Mouse (Mus musculus) CH12F3 (cell line): ENCODE measurements around the gene Cacna1d.

Source experiments
- in situ Hi-C: fragments of 300-500 bp; cut with MboI; formaldehyde crosslinking; loops from 2 replicates; pipeline ENCODE4 v1.14.3; 2020; ENCODE audit warnings: low sequenced_read_pairs

Gene Cacna1d

DNA sequence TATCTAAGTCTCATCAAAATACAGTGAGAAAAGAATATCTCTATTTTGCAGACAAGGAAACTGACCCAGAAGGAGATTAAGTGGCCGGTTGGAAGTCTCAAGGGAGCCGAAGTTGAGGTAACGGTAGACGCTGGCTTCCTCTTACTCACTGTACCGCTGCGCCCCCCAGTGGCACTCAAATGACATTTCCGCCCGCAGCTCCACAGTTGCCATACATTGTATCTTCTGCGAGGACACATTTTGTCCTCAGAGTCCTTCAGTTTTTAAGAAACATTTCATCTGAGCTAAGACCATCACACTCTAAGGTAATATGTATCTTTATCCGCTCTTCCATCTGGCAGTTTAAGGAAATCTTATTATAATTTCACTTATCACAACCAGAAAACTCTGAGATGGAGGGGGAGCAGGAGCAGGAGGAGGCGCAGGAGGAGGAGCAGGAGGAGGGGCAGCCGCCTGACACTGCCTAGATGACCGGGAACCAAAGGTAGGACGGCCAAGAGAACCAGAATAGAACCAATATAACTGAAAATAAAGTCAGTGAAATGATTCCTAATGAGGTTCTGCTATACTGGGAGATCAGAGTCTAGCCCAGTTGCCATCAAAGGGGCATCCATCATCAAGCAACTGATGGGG, 31.2 kb downstream of the Cacna1d start:
- in situ Hi-C loops, result loop anchor here (5.0 kb wide), 1 partner anchor 328 kb away; no protein-coding TSS in a partner anchor

GRCm38 (mm10) chr14:30458820-30459219, 32.4 kb downstream of the Cacna1d start:
- in situ Hi-C loops, result loop anchor here (5.0 kb wide), 1 partner anchor 327 kb away; no protein-coding TSS in a partner anchor

DNA sequence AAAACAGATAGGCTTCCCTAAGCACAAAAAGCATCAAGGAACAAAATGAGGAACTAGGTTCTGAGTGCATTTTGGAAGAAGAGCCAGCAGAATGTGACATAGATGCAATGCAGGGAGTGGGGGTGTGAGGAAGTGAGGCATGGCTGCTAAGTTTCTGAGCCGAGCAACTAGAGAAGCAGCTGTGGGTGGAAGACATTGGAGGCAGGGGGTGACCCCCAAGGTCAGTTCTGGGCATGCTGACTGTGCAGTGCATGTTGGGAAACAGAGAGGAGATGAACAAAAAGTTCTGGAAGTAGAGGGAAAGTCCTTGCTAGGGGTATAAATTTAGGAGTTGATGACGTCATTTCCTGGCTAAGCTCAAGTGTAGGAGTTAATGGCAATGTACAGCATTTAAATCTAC, 33.4 kb downstream of the Cacna1d start:
- in situ Hi-C loops, result loop anchor here (5.0 kb wide), 1 partner anchor 326 kb away; no protein-coding TSS in a partner anchor

DNA sequence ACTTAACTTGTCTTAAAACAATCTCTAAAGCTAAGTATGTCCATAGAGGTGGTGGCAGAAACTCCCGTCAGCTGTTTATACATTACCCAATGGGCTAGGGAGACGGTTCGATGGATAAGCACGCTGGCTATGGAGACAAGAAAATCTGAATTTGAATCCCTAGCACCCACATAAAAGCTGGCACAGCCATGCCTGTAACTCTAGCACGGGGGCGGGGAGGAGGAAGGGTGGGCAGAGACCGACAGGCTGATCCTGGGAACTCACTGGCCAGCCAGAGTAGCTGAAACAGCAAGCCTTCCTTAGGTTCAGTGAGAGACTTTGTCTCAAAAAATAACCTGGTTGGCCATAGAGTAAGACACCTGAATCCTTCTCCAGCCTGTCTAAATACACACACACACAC, 33.8 kb downstream of the Cacna1d start:
- in situ Hi-C loops, result loop anchor here (5.0 kb wide), 1 partner anchor 325 kb away; no protein-coding TSS in a partner anchor

- in situ Hi-C loops, result loop anchor here (5.0 kb wide), 1 partner anchor 324 kb away; no protein-coding TSS in a partner anchor
These were observed 35.3 kb downstream of the Cacna1d start for GRCm38 (mm10) chr14:30455801-30456595.

GRCm38 (mm10) chr14:30439915-30440314, 51.3 kb downstream of the Cacna1d start:
- in situ Hi-C loops, result no loop called here

GRCm38 (mm10) chr14:30435316-30435715, 55.9 kb downstream of the Cacna1d start:
- in situ Hi-C loops, result no loop called here

DNA sequence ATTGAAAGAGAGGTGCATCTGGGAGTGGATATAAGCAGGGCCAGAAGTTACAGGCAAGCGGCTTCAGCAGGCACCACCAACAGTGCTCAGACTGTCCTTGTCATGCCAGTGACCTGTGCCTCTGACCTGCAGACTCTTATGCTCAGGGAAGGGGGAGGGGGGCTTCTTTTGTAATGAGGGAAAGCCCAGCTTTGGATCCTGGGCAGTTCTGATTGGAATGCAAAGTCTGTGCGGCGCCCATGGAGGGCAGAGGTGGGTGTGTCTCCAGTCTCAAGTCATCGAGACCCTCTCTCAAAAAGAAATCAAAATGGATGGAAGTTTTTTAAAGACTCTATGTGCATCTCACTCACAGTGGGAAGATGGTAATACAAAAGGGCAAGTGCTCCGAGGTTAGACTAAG, 60.8 kb downstream of the Cacna1d start:
- in situ Hi-C loops, result no loop called here

- in situ Hi-C loops, result no loop called here
These were observed 61.2 kb downstream of the Cacna1d start for GRCm38 (mm10) chr14:30430026-30430425.

DNA sequence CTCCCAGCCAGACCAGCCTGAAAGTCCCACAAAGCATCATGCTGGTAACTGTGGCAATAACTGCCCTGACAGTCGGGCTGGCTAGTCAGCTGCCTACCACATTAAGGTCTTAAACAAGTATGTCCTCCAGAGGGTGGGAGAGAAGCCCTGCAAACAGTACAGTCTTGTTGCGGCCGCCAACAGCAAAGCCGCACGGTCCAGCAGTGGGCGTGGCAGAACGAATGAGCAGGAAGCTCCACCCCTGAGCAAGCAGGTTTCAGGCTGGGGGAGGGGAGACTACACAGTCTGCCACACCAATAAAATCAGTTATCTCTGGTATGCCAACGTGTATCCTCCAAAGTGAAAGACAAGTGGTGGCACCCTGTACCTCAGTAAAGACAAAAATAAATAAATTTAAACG, 61.6 kb downstream of the Cacna1d start:
- in situ Hi-C loops, result no loop called here

GRCm38 (mm10) chr14:30428757-30429156, 62.5 kb downstream of the Cacna1d start:
- in situ Hi-C loops, result no loop called here

DNA sequence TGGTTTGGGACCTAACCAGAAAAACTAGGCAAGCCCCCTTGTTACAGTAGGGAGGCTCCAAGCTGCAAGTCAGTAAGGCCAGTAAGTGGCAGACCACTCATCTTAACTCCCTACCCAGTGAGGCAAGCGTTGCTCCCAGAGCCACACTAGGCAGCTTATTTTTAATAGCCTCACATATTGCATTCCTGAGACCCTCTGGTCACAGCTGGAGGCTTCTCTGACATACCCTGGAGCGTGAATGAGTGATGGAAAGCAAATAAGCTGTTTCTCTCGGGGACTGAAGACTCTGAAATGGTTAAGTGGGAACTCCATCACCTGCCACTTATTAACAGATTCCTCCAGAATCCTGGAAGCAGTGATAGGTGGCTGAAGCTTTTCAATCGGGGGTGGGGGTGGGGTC, 65.4 kb downstream of the Cacna1d start:
- in situ Hi-C loops, result no loop called here

GRCm38 (mm10) chr14:30425175-30425574, 66.1 kb downstream of the Cacna1d start:
- in situ Hi-C loops, result no loop called here

DNA sequence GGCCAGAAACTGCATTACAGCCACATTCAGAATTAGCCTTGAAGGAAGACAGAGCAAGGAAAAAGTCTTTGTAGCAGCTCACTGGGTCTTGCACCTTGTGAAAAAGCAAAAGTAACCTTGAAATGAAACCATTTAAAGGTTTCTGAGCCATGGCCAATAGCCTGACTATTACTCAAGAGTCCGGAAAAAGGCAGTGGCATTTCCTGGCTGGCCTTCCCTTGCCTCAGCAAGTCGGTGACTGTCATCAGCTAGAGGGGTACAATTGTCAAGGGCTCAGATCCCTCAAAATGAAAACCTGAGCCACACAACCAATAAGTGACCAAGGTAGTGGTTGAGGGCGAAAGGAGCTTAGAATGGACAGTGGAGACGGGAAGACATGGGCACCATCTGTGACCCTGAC, 66.6 kb downstream of the Cacna1d start:
- in situ Hi-C loops, result no loop called here

DNA sequence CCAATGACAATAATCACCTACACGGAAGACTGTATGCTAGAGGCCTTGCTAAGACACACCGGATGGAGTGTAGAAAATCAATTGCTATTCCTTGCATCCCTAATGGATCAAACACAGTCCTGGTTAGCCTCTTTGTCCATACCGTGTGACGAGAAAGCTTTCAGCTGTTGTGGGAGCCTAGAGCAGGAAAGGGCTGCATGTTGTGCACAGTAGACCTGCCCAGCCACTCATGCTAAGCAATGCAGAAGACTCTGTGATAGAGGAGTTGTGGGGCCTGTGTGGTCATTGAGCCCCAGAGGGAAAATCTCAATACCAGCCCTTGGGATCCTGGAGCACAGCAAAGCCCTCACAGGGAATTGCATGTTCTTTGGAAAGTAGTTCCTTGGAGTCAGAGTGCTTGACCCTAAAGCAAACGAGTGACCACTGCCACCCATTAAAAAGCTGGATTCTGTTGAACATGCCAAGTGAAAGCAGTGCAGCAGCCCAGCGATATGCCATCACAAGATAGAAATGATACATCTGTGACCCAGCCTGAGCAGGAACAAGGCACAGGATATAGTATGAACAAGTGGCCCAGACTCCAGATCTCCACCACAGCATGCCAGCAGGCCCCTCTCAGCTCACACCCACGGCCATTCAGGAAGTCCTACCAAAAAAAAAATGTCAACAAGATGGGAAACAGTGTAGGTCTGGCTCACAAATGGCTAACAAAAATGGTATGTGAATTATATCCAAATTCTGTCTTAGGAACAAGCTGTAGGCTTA, 68.7 kb downstream of the Cacna1d start:
- in situ Hi-C loops, result no loop called here

- in situ Hi-C loops, result no loop called here
These were observed 71.8 kb downstream of the Cacna1d start for GRCm38 (mm10) chr14:30419458-30419857.

DNA sequence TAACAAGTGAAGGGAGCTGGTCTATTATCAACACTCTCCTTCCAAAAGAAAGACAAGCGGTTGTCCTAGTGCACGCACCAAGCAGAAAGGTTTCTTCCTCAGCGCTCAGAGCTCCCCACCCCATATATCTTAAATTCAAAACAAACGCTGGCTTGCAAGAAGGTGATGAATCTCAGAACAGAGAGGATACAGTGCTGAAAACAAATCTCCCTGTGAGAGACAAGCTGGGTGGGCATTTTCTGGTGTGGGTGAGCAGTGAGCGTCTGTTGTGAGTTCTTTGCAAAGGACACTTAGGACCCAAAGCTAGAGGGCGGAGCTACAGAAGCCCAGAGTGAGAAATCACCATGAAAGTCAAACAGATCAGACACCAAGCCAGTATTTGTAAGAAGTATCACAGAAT, 72.2 kb downstream of the Cacna1d start:
- in situ Hi-C loops, result no loop called here

DNA sequence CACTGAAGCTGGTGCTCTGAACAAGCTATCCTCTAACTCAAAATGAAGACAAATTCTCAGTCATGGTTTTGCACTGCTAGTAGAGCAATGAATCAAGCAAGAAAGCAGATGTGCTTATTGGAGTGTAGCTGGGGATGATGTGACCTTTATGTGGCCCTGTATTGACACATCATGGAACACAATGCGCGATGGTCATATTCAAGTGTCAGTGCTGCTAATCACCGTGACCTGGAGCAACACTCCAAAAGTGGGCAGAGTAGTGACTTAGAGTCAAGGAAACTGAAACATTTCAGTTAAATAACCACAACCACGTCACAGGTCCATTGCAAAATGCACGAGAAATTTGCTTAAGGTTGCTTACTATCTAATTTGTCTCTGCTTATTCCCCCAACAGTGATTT, 75.4 kb downstream of the Cacna1d start:
- in situ Hi-C loops, result no loop called here

DNA sequence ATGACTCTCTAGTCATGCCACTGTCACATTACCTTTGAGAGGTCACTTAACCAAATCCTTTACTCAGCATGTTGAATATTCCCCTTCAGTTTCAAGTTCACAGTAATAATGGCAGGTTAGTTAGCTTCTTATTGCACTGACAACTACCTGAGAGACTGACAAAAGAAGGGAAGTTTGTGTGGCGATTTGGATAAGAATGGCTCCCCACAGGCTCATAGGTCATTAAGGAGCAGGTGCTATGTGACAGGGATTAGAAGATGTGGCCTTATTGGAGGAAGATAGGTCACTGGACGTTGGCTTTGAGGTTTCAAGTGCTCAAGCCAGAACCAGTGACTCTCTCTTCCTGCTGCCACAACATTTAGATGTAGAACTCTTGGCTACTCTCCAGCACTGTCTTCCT, 77.1 kb downstream of the Cacna1d start:
- in situ Hi-C loops, result no loop called here

DNA sequence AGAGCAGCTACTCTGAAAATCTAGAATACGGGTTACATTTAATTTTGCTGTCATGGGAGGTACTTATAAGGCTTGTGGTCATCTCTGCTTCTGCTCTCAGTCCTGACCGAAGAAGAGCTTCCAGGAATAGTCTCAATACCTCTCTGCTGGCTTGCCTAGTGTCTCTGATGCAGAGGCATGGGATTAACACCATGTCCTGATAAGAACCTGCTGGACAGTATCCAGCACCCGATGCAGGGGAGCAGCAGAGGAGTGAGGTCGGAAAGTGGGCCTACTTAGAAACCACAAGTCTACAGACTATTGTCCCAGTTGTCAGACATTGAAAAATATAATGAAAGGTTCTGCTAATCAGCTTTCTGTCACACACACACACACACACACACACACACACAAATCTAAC, 81.9 kb downstream of the Cacna1d start:
- in situ Hi-C loops, result no loop called here

DNA sequence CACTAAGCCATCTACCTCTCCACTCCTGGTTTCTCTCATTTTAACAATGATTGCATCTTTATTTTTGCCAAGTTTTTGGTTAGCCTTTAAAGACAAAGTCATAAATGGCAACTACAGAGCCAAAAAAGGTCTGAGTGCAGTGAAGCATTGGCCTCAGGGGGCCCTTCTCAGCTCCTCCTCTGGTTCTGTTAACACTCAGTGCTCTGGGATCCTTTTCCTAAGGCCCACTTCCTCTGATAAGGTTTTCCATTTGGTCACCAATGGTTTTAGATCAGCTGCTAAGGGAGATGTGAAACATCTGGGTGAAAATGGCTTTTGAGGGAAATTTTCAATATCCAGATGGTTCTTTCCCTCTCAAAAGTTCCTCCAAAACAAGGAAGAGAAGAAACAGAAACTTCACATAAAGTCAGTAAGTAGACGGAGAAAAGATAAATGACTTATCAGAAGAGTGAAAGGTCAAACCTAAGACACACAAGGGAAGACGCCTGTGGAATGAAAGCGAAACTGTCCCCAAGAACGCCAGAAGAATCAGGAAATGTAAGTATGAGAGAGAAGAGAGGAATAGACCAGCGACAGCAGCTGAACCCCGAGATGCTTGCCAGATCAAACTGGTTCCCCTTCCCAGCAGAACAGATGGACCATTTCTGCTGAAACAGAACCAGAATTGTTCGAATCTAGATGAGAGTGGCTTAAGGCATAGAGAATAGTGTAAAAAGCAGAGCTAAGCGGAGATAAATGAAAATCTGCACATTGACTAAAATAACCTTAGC, 85.6 kb downstream of the Cacna1d start:
- in situ Hi-C loops, result no loop called here
